Mouse (Mus musculus) cortical plate, adult 2 months (tissue): ENCODE results near the gene AA986860. TPM values are rescaled to one million over a fixed set of nuclear protein-coding genes. Genes with fewer than 3 reads are reported as not detected.

Source experiments
- H3K27ac ChIP-seq: fragments of 200-500 bp; 2 replicates; pipeline ENCODE4 v1.5.1; 2012; ENCODE audit warnings: low read length, control low read depth, inconsistent platforms; ENCODE audit not compliant: insufficient read depth
- H3K4me1 ChIP-seq: fragments of 200-500 bp; 2 replicates; pipeline ENCODE4 v1.6.1; 2011; ENCODE audit warnings: low read length; ENCODE audit not compliant: control insufficient read depth, insufficient read depth
- H3K4me3 ChIP-seq: fragments of 200-500 bp; 2 replicates; pipeline ENCODE4 v1.5.1; 2011; ENCODE audit warnings: mild to moderate bottlenecking, low read length, control low read depth; ENCODE audit not compliant: insufficient read depth
- CTCF ChIP-seq: fragments of 200-500 bp; IDR thresholded peaks from 2 replicates; pipeline ENCODE4 v1.5.1; 2011; ENCODE audit warnings: mild to moderate bottlenecking, control low read depth, low read length; ENCODE audit not compliant: insufficient read depth; ENCODE audit errors: extremely low read depth
- POLR2A ChIP-seq: fragments of 200-500 bp; IDR thresholded peaks from 2 replicates; pipeline ENCODE4 v1.6.1; 2011; ENCODE audit warnings: mild to moderate bottlenecking, low read length, control low read depth; ENCODE audit not compliant: insufficient read depth; ENCODE audit errors: extremely low read depth
- polyA plus RNA-seq: library from polyadenylated mRNA; depleted of rRNA; stranded (reverse); fragments of >200 nt; gene quantifications from 2 replicates; pipeline ENCODE4 v1.2.3, GENCODE M21; 2012

The AA986860 gene
- polyA plus RNA-seq, 1 experiment: 2.4 TPM

DNA sequence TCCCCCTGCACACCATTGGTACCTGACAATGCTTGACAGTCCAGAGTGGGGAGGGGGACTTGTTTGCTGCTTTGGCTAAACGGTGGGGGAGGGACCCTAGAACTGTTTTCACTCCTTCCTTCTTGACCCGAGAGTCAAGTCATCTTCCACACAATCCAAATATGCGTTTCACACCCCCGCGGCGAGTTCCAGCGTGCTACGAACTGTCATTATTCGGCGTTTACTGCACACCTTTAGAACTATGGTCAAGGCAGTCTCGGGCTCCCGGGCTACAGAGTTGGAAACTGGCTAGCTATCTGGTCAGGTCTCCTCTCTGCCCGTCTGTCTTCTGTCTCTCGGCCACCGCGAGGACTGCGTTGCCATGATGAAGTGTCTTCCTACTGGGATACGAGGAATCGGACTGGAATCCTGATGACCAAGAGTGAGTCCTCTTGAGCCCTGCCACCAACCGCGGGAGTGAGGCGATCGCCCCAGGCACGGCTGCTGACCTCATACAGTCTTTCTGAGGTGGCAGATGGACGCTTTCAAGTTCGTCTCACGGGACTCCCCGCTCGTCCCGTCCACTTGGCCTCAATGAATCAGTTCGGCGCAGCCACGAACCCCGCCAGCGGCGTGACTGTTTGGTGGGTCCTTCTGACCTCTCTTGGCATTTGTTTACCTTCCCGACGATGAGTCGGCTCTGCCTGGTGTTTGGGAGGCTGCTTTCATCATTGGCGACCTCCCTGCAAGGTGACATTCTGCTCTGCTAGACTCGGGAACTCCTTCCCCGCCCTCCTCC, 15.1 kb upstream of the AA986860 start:
- Histone ChIP-seq H3K27ac (peak overlapping the region; percentile 88), H3K4me3 (peak overlapping the region; percentile 95), H3K4me1 (peaks cover 5% of the 10 kb centered on the region)
- TF ChIP-seq CTCF: no peak
- TF ChIP-seq POLR2A: no peak

- TF ChIP-seq CTCF (no peak), POLR2A (0 out of 2 replicates have a peak, but pooled peaks have one; percentile 35)
- H3K27ac ChIP-seq: peak within 1 kb of the TSS; percentile 97
Observed at GRCm38 (mm10) chr1:130717291-130717871, 14.4 kb upstream of the AA986860 start, which contains the start of gene Yod1. Gene Yod1 (plus strand): TSS chr1:130717327.

GRCm38 (mm10) chr1:130724206-130724605, 7.6 kb upstream of the AA986860 start:
- no peak overlapping the region for H3K27ac ChIP-seq
- no peak overlapping the region for H3K4me3 ChIP-seq
- peaks cover under 1% of the 10 kb centered on the region; the same call in 1 of the 2 replicates for H3K4me1 ChIP-seq
- no peak for TF ChIP-seq POLR2A
- no peak for TF ChIP-seq CTCF

More at GRCm38 (mm10) chr1:130717291-130717871, 14.4 kb upstream of the AA986860 start, which contains the start of gene Yod1:
- Histone ChIP-seq H3K4me3 (peak within 1 kb of the TSS; percentile 95), H3K4me1 (peaks cover 5% of the 10 kb centered on the region)

DNA sequence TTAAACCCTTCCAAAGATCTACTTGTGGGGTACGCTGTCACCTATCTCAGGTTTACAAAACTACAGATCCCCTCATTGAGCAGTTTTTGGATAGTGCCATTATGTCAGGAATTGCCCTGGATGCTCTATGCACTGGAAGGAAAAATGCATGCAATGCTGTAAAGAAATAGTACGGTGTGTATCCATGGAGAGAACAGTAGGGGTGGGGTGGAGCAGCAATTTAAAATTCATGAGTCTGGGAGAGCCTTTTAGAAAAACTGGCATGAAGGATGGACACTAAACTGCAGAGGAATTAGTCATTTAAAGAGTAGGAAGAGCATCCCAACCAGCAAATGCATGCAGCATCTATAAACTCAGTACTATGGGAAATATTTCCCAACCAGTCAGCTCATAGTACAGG, 5.4 kb upstream of the AA986860 start:
- no peaks in the 10 kb centered on the region for H3K4me1 ChIP-seq
- TF ChIP-seq POLR2A: no peak
- no peak for TF ChIP-seq CTCF
- H3K27ac ChIP-seq: no peak overlapping the region
- no peak overlapping the region for H3K4me3 ChIP-seq

DNA sequence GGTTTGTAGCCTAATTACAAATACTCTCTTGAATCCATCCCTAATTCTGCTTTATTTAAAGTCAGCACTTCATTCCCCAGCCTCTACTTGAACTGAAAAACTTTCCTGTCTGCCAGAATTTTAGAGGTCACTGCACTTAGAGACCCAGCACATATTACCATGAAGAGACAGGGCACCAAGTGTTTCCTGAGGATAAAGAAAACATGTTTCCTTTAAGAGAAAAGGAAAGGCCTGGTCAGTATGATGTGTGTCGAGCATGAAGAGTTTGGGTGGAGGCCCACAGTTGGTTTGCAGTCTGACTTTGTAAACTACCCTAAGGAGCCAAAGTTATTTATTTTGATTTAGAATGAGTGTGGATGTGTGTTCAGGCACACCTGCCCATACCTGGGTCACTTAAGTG, 3.7 kb upstream of the AA986860 start:
- H3K4me1 ChIP-seq: no peaks in the 10 kb centered on the region
- H3K4me3 ChIP-seq: no peak overlapping the region
- TF ChIP-seq POLR2A (no peak), CTCF (no peak)
- no peak overlapping the region for H3K27ac ChIP-seq

- no peaks in the 10 kb centered on the region for H3K4me1 ChIP-seq
- TF ChIP-seq CTCF (no peak), POLR2A (no peak)
- H3K27ac ChIP-seq: no peak overlapping the region
- no peak overlapping the region for H3K4me3 ChIP-seq
Observed at GRCm38 (mm10) chr1:130728708-130729107, 3.1 kb upstream of the AA986860 start.

DNA sequence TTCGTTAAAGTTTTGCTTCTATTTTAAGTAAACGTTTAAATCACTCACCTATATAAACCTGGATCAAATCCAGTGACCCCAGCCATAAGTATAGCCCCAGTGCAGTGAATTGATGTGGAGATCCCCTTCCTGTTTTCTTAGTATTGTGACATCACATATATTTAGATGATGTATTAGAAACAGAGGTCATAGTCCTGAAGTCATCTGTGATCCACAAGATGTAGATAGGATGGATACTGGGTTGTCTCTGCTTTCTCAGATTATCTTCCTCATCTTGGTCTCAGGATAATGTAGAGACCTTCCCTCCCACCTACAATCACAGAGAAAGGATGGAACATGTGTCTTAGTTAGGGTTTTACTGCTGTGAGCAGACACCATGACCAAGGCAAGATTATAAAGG, 2.6 kb upstream of the AA986860 start, which contains the start of gene Pfkfb2:
Gene Pfkfb2 (minus strand): TSS at position 101 of the 400 bp plus-strand sequence.
- Histone ChIP-seq H3K27ac (no peak within 1 kb of the TSS), H3K4me1 (no peaks in the 10 kb centered on the region), H3K4me3 (no peak within 1 kb of the TSS)
- TF ChIP-seq POLR2A (no peak), CTCF (no peak)

GRCm38 (mm10) chr1:130732706-130733658, 1.2 kb downstream of the AA986860 start:
- no peak overlapping the region for H3K4me3 ChIP-seq
- no peaks in the 10 kb centered on the region for H3K4me1 ChIP-seq
- TF ChIP-seq POLR2A: no peak
- TF ChIP-seq CTCF: no peak
- H3K27ac ChIP-seq: no peak overlapping the region

DNA sequence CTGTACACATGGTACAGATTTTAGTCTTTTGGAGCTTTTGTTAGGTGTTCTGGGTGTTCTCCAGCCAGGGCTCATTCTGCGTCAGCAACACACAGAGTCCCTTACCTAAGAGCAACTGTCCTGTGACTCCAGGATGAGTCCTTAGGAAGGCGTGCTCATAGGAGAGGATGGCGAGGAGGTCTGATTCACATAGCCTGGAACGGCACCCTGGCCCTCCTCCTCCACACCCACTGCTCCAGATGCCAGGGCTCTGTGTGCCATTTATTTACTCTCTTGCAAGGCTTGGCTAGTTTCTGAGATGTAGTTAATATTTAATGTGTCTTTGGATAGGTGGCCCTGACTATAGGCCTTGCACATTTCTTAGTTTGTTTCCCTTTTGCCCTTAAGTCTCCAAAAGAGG, 1.9 kb downstream of the AA986860 start:
- TF ChIP-seq CTCF: no peak
- TF ChIP-seq POLR2A: no peak
- H3K4me3 ChIP-seq: no peak overlapping the region
- no peak overlapping the region for H3K27ac ChIP-seq
- no peaks in the 10 kb centered on the region for H3K4me1 ChIP-seq
